25 mouse cellular contexts compared by ENCODE assay signal in genomic region chr11:88436596-88436995, GRCm38 (mm10).
DNase-seq lines count a peak whose midpoint lies in the region; ATAC-seq and TF ChIP-seq lines count a peak whose summit lies in the region.
"Had no signal": no experiment of that assay in that cellular context is flagged by ENCODE, and none has a peak within 500 bp of the region (broad histone marks: within the 10 kb centered on the region; RNA-seq: fewer than 3 reads in every experiment).

No protein-coding gene starts in this region.

- H3K4me1 ChIP-seq in kidney, embryonic 14.5 days (ENCODE audit: control insufficient read depth, insufficient read depth, low read length) = peaks cover 9% of the 10 kb centered on the region
- H3K4me1 ChIP-seq in midbrain, embryonic 12.5 days = peaks cover 59% of the 10 kb centered on the region
- H3K4me1 ChIP-seq in midbrain, embryonic 16.5 days (ENCODE audit: control insufficient read depth, insufficient read depth, low read length) = peaks cover 24% of the 10 kb centered on the region
- H3K4me1 ChIP-seq in midbrain, embryonic 15.5 days = peaks cover 54% of the 10 kb centered on the region
- peaks cover 27% of the 10 kb centered on the region for H3K4me1 ChIP-seq in limb, embryonic 10.5 days

- no peaks in the 10 kb centered on the region for H3K27me3 ChIP-seq in kidney, embryonic 14.5 days (ENCODE audit: control insufficient read depth, insufficient read depth, low read length)
- H3K27me3 ChIP-seq in midbrain, embryonic 12.5 days = no peaks in the 10 kb centered on the region
- H3K27me3 ChIP-seq in midbrain, embryonic 16.5 days (ENCODE audit: control insufficient read depth, insufficient read depth, low read depth, low read length) = no peaks in the 10 kb centered on the region
- H3K27me3 ChIP-seq in midbrain, embryonic 15.5 days (replicated peaks) = no peaks in the 10 kb centered on the region
- H3K27me3 ChIP-seq in limb, embryonic 10.5 days (ENCODE audit: low read depth, poor library complexity, severe bottlenecking) = no peaks in the 10 kb centered on the region; the same call in 1 of the 2 replicates
- H3K27me3 ChIP-seq: embryonic facial prominence, embryonic 12.5 days; forebrain, embryonic 15.5 days; Patski had no signal

- H3K4me2 ChIP-seq in kidney, embryonic 14.5 days (replicated peaks; ENCODE audit: low read depth, low read length) = no peak overlapping the region
- no peak overlapping the region for H3K4me2 ChIP-seq in midbrain, embryonic 12.5 days (replicated peaks)
- H3K4me2 ChIP-seq in midbrain, embryonic 16.5 days (ENCODE audit: low read length) = no peak overlapping the region
- H3K4me2 ChIP-seq in midbrain, embryonic 15.5 days = no peak overlapping the region
- H3K4me2 ChIP-seq: embryonic facial prominence, embryonic 12.5 days; forebrain, embryonic 15.5 days had no signal

- no peak overlapping the region for H3K4me3 ChIP-seq in gastrocnemius, adult 2 months
- no peak overlapping the region for H3K4me3 ChIP-seq in kidney, embryonic 14.5 days (ENCODE audit: low read length)
- no peak overlapping the region for H3K4me3 ChIP-seq in midbrain, embryonic 12.5 days
- H3K4me3 ChIP-seq in midbrain, embryonic 16.5 days (ENCODE audit: low read depth, low read length) = no peak overlapping the region
- no peak overlapping the region for H3K4me3 ChIP-seq in midbrain, embryonic 15.5 days
- H3K4me3 ChIP-seq in limb, embryonic 10.5 days = no peak overlapping the region
- H3K4me3 ChIP-seq: embryonic facial prominence, embryonic 12.5 days; forebrain, embryonic 15.5 days; layer of hippocampus, adult 2 months had no signal

- no peak overlapping the region for H3K9ac ChIP-seq in kidney, embryonic 14.5 days (ENCODE audit: low read depth, low read length)
- H3K9ac ChIP-seq in midbrain, embryonic 12.5 days (replicated peaks) = no peak overlapping the region
- no peak overlapping the region for H3K9ac ChIP-seq in midbrain, embryonic 16.5 days (ENCODE audit: low read depth, low read length)
- H3K9ac ChIP-seq in midbrain, embryonic 15.5 days = no peak overlapping the region
- H3K9ac ChIP-seq: embryonic facial prominence, embryonic 12.5 days; forebrain, embryonic 15.5 days; liver, embryonic 14.5 days had no signal

- no peaks in the 10 kb centered on the region for H3K9me3 ChIP-seq in kidney, embryonic 14.5 days (ENCODE audit: control insufficient read depth, low read length)
- H3K9me3 ChIP-seq in midbrain, embryonic 12.5 days = no peaks in the 10 kb centered on the region
- H3K9me3 ChIP-seq in midbrain, embryonic 16.5 days (replicated peaks; ENCODE audit: control insufficient read depth, low read length, poor library complexity, severe bottlenecking) = no peaks in the 10 kb centered on the region
- H3K9me3 ChIP-seq in midbrain, embryonic 15.5 days = no peaks in the 10 kb centered on the region
- no peaks in the 10 kb centered on the region for H3K9me3 ChIP-seq in limb, embryonic 10.5 days (replicated peaks)
- H3K9me3 ChIP-seq: embryonic facial prominence, embryonic 12.5 days; forebrain, embryonic 15.5 days had no signal

- no peak for ATAC-seq in kidney, embryonic 14.5 days (ENCODE audit: low FRiP score, low TSS enrichment)
- no peak for ATAC-seq in midbrain, embryonic 12.5 days (ENCODE audit: low FRiP score, low read depth)
- no peak for ATAC-seq in midbrain, embryonic 16.5 days
- no peak for ATAC-seq in midbrain, embryonic 15.5 days (replicated peaks)
- ATAC-seq: forebrain, embryonic 15.5 days; intestine, postnatal 0 days; Patski had no signal

- no peaks in the 10 kb centered on the region; the same call in 1 of the 2 replicates for H3K36me3 ChIP-seq in kidney, embryonic 14.5 days (ENCODE audit: control insufficient read depth, insufficient read depth, low read length)
- 0 out of 2 replicates have a peak, but pooled peaks cover 8% of the 10 kb centered on the region for H3K36me3 ChIP-seq in midbrain, embryonic 12.5 days
- H3K36me3 ChIP-seq in midbrain, embryonic 16.5 days (ENCODE audit: control insufficient read depth, insufficient read depth, low read length) = no peaks in the 10 kb centered on the region
- H3K36me3 ChIP-seq in midbrain, embryonic 15.5 days (replicated peaks) = no peaks in the 10 kb centered on the region
- H3K36me3 ChIP-seq in limb, embryonic 10.5 days = 0 out of 2 replicates have a peak, but pooled peaks cover 9% of the 10 kb centered on the region
- H3K36me3 ChIP-seq: embryonic facial prominence, embryonic 12.5 days; forebrain, embryonic 15.5 days had no signal

- peak overlapping the region; percentile 68; the same call in 1 of the 2 replicates for H3K27ac ChIP-seq in gastrocnemius, adult 2 months
- H3K27ac ChIP-seq in kidney, embryonic 14.5 days (ENCODE audit: low read depth, low read length) = no peak overlapping the region
- H3K27ac ChIP-seq in midbrain, embryonic 12.5 days (replicated peaks) = peak overlapping the region; percentile 36; the same call in 1 of the 2 replicates
- no peak overlapping the region for H3K27ac ChIP-seq in midbrain, embryonic 16.5 days (ENCODE audit: low read length)
- 0 out of 2 replicates have a peak overlapping the region, but pooled peaks have one; percentile 48 for H3K27ac ChIP-seq in midbrain, embryonic 15.5 days
- no peak overlapping the region for H3K27ac ChIP-seq in limb, embryonic 10.5 days
- H3K27ac ChIP-seq: embryonic facial prominence, embryonic 12.5 days; forebrain, embryonic 15.5 days; layer of hippocampus, adult 2 months; liver, embryonic 14.5 days; macrophage had no signal

- intact Hi-C loops in gastrocnemius, adult 2 months (cut with DNase I) = no loop called here

- DNase-seq in gastrocnemius, adult 2 months = peak; percentile 52
- DNase-seq in gastrocnemius, postnatal 25 days = no peak
- peak; percentile 16 for DNase-seq in kidney, adult 18-20 months
- DNase-seq in limb, embryonic 10.5 days (ENCODE audit: low spot score) = no peak
- DNase-seq: adrenal gland, postnatal 10 days; cerebellum, adult 9-10 months; embryo, embryonic 11 days; gastrocnemius, postnatal 10 days; liver; lung, adult 2 months; lung, postnatal 10 days; right cerebral cortex, adult 18-20 months; thymus, adult 2 months; thymus, postnatal 36 days had no signal

- TF ChIP-seq CTCF in gastrocnemius, adult 2 months (IDR thresholded peaks at IDR 0.05) = no peak

- WGBS in kidney, embryonic 14.5 days = 91% methylated on average over 2 of the region's 2 CpGs
- 67% methylated on average over 2 of the region's 2 CpGs for WGBS in midbrain, embryonic 12.5 days
- WGBS in midbrain, embryonic 16.5 days = 37% methylated on average over 2 of the region's 2 CpGs
- 46% methylated on average over 2 of the region's 2 CpGs for WGBS in midbrain, embryonic 15.5 days
- WGBS in limb, embryonic 10.5 days = 89% methylated on average over 2 of the region's 2 CpGs

Comparison
In these comparisons a context has a peak if more than half of its experiments do, and no peak if none do; other contexts are left out.
1. DNase-seq: peak in gastrocnemius, adult 2 months (single experiment) and kidney, adult 18-20 months (single experiment); none in gastrocnemius, postnatal 25 days (single experiment) and limb, embryonic 10.5 days (single experiment).
2. H3K27ac ChIP-seq: peak in gastrocnemius, adult 2 months (single experiment), midbrain, embryonic 12.5 days (single experiment) and midbrain, embryonic 15.5 days (single experiment); none in kidney, embryonic 14.5 days (single experiment), midbrain, embryonic 16.5 days (single experiment) and limb, embryonic 10.5 days (single experiment).